Mouse (Mus musculus) forebrain, embryonic 11.5 days (tissue): Measurements from ENCODE around the gene Wfdc12. TPM values are rescaled to one million over a fixed set of nuclear protein-coding genes. Genes with fewer than 3 reads are reported as not detected.
"Not testable (repeated sequence)": the region's sequence is repeated elsewhere in the genome, so short reads cannot be mapped to it uniquely, and the experiment has no call there.

ENCODE experiments used
- ATAC-seq: fragments of 200-750 bp; cut with Nextera tagmentation; replicated peaks from 2 replicates; pipeline ENCODE4 v1.8.0; 2017; ENCODE audit warnings: moderate TSS enrichment; ENCODE audit not compliant: low FRiP score
- DNase-seq: peaks from one replicate; pipeline ENCODE4 v3.0.0-alpha.2; 2017; ENCODE audit warnings: low spot score
- H3K27ac ChIP-seq: fragments of 300-500 bp; sonication (generic); 2 replicates; pipeline ENCODE4 v1.5.1; 2014; ENCODE audit warnings: low read depth, low read length
- H3K27me3 ChIP-seq: fragments of 300-500 bp; sonication (generic); 2 replicates; pipeline ENCODE4 v1.6.1; 2014; ENCODE audit warnings: mild to moderate bottlenecking, low read length, mixed read lengths; ENCODE audit not compliant: control insufficient read depth, insufficient read depth
- H3K36me3 ChIP-seq: fragments of 300-500 bp; sonication (generic); 2 replicates; pipeline ENCODE4 v1.6.1; 2014; ENCODE audit warnings: mild to moderate bottlenecking, low read length, moderate library complexity, mixed read lengths; ENCODE audit not compliant: control insufficient read depth, insufficient read depth
- H3K4me1 ChIP-seq: fragments of 300-500 bp; sonication (generic); replicated peaks from 2 replicates; pipeline ENCODE4 v1.6.1; 2014; ENCODE audit warnings: low read length, mixed read lengths; ENCODE audit not compliant: control insufficient read depth, insufficient read depth
- H3K4me2 ChIP-seq: fragments of 300-500 bp; sonication (generic); 2 replicates; pipeline ENCODE4 v1.6.1; 2014; ENCODE audit warnings: low read depth, mild to moderate bottlenecking, low read length, moderate library complexity, mixed read lengths; ENCODE audit not compliant: severe bottlenecking
- H3K4me3 ChIP-seq: fragments of 300-500 bp; sonication (generic); 2 replicates; pipeline ENCODE4 v1.5.1; 2014; ENCODE audit warnings: low read depth, low read length
- H3K9ac ChIP-seq: fragments of 300-500 bp; sonication (generic); 2 replicates; pipeline ENCODE4 v1.6.1; 2014; ENCODE audit warnings: low read length
- H3K9me3 ChIP-seq: fragments of 300-500 bp; sonication (generic); 2 replicates; pipeline ENCODE4 v1.6.1; 2016; ENCODE audit warnings: low read length, mixed read lengths; ENCODE audit not compliant: control insufficient read depth
- WGBS: fragments of 180-500 bp; shearing (Covaris S2); extraction: QIAGEN DNeasy Blood & Tissue Kit; methylation state at CpG from one replicate; pipeline ENCODE4 v1.1.7; 2014; 5-methylcytosine and 5-hydroxymethylcytosine counted together
- polyA plus RNA-seq: library from polyadenylated mRNA; unstranded; fragments of >200 nt; fragmentation: Nextera tagmentation; extraction: Ambion mirVana; gene quantifications from 2 replicates; pipeline ENCODE4 v1.2.1, GENCODE M21; 2014

Gene Wfdc12
- polyA plus RNA-seq, 1 experiment from 2014 or later, result not detected

- WGBS, result 93% methylated on average over 10 of the region's 10 CpGs
- H3K9ac ChIP-seq, ATAC-seq, H3K4me1 ChIP-seq, H3K9me3 ChIP-seq, H3K27ac ChIP-seq, DNase-seq, H3K36me3 ChIP-seq, H3K4me3 ChIP-seq, H3K27me3 ChIP-seq, H3K4me2 ChIP-seq: not testable (repeated sequence)
Measured at GRCm38 (mm10) chr2:164206011-164206410, 15.6 kb upstream of the Wfdc12 start.

- Histone ChIP-seq H3K9ac (no peak within 1 kb of the TSS), H3K9me3 (no peaks in the 10 kb centered on the region), H3K27ac (no peak within 1 kb of the TSS), H3K4me2 (no peak within 1 kb of the TSS), H3K27me3 (no peaks in the 10 kb centered on the region), H3K4me3 (no peak within 1 kb of the TSS), H3K36me3 (no peaks in the 10 kb centered on the region), H3K4me1 (no peaks in the 10 kb centered on the region)
- DNase-seq (no peak), ATAC-seq (no peak)
- 82% methylated on average over 20 of the region's 20 CpGs for WGBS
Measured at GRCm38 (mm10) chr2:164199626-164200327, 9.4 kb upstream of the Wfdc12 start, which contains the start of gene Wfdc15a. Gene Wfdc15a, minus strand, starts transcription at chr2:164200130.

GRCm38 (mm10) chr2:164196700-164196990 lies 6.2 kb upstream of the Wfdc12 start:
- H3K27me3 ChIP-seq, result no peaks in the 10 kb centered on the region
- H3K9ac ChIP-seq, result no peak overlapping the region
- no peak overlapping the region for H3K4me2 ChIP-seq
- ATAC-seq (no peak), DNase-seq (no peak)
- no peak overlapping the region for H3K27ac ChIP-seq
- H3K9me3 ChIP-seq, result no peaks in the 10 kb centered on the region
- H3K36me3 ChIP-seq, result no peaks in the 10 kb centered on the region
- no peaks in the 10 kb centered on the region for H3K4me1 ChIP-seq
- WGBS, result 89% methylated on average over 5 of the region's 5 CpGs
- H3K4me3 ChIP-seq, result no peak overlapping the region

- H3K9me3 ChIP-seq, result no peaks in the 10 kb centered on the region
- WGBS, result 85% methylated on average over 5 of the region's 5 CpGs
- DNase-seq (no peak), ATAC-seq (no peak)
- no peak overlapping the region for H3K9ac ChIP-seq
- H3K4me1 ChIP-seq, result no peaks in the 10 kb centered on the region
- no peak overlapping the region for H3K4me3 ChIP-seq
- no peaks in the 10 kb centered on the region for H3K36me3 ChIP-seq
- no peak overlapping the region for H3K27ac ChIP-seq
- H3K4me2 ChIP-seq, result no peak overlapping the region
- H3K27me3 ChIP-seq, result no peaks in the 10 kb centered on the region
Measured at GRCm38 (mm10) chr2:164195971-164196699, 5.7 kb upstream of the Wfdc12 start.

GRCm38 (mm10) chr2:164194959-164195630 lies 4.7 kb upstream of the Wfdc12 start:
- Histone ChIP-seq H3K27me3 (no peaks in the 10 kb centered on the region), H3K36me3 (no peaks in the 10 kb centered on the region), H3K9ac (no peak overlapping the region), H3K4me1 (no peaks in the 10 kb centered on the region), H3K4me3 (no peak overlapping the region), H3K4me2 (no peak overlapping the region), H3K27ac (no peak overlapping the region), H3K9me3 (no peaks in the 10 kb centered on the region)
- DNase-seq (no peak), ATAC-seq (no peak)
- 81% methylated on average over 5 of the region's 5 CpGs for WGBS

GRCm38 (mm10) chr2:164192279-164192678 lies 1.9 kb upstream of the Wfdc12 start:
- Histone ChIP-seq H3K27ac (no peak overlapping the region), H3K9me3 (no peaks in the 10 kb centered on the region), H3K4me2 (no peak overlapping the region), H3K4me3 (no peak overlapping the region), H3K27me3 (no peaks in the 10 kb centered on the region), H3K36me3 (no peaks in the 10 kb centered on the region), H3K4me1 (no peaks in the 10 kb centered on the region), H3K9ac (no peak overlapping the region)
- ATAC-seq, result no peak
- DNase-seq, result no peak

GRCm38 (mm10) chr2:164188722-164189121 lies 1.7 kb downstream of the Wfdc12 start:
- no peak overlapping the region for H3K4me3 ChIP-seq
- WGBS, result 26% methylated on average over 5 of the region's 5 CpGs
- H3K4me1 ChIP-seq, result 0 out of 2 replicates have a peak, but pooled peaks cover 2% of the 10 kb centered on the region
- no peaks in the 10 kb centered on the region for H3K27me3 ChIP-seq
- no peak overlapping the region for H3K9ac ChIP-seq
- H3K36me3 ChIP-seq, result no peaks in the 10 kb centered on the region
- no peak overlapping the region for H3K4me2 ChIP-seq
- H3K27ac ChIP-seq, result no peak overlapping the region
- DNase-seq (no peak), ATAC-seq (no peak)
- H3K9me3 ChIP-seq, result no peaks in the 10 kb centered on the region

GRCm38 (mm10) chr2:164184145-164184719 lies 6.2 kb downstream of the Wfdc12 start:
- 0 out of 2 replicates have a peak, but pooled peaks cover 2% of the 10 kb centered on the region for H3K4me1 ChIP-seq
- no peak overlapping the region for H3K4me2 ChIP-seq
- ATAC-seq (no peak), DNase-seq (no peak)
- no peaks in the 10 kb centered on the region for H3K9me3 ChIP-seq
- H3K27ac ChIP-seq, result no peak overlapping the region
- WGBS, result 40% methylated on average over 9 of the region's 9 CpGs
- no peaks in the 10 kb centered on the region for H3K27me3 ChIP-seq
- H3K36me3 ChIP-seq, result no peaks in the 10 kb centered on the region
- H3K9ac ChIP-seq, result no peak overlapping the region
- H3K4me3 ChIP-seq, result no peak overlapping the region
